In genomic region chr7:66478106-66478505, GRCm38 (mm10) we compare ENCODE assay signal across 13 mouse cellular contexts.
"Had no signal": no experiment of that assay in that cellular context is flagged by ENCODE, and none has a peak within 500 bp of the region (broad histone marks: within the 10 kb centered on the region; RNA-seq: fewer than 3 reads in every experiment).

No protein-coding gene starts in this region.

- H3K36me3 ChIP-seq: limb, embryonic 12.5 days; liver, embryonic 13.5 days; lung, embryonic 15.5 days; midbrain, embryonic 10.5 days; midbrain, embryonic 15.5 days; stomach, embryonic 15.5 days had no signal

- H3K27ac ChIP-seq: kidney, postnatal 0 days; limb, embryonic 12.5 days; liver, embryonic 13.5 days; lung, embryonic 15.5 days; midbrain, embryonic 10.5 days; midbrain, embryonic 15.5 days; stomach, embryonic 15.5 days had no signal

- H3K4me3 ChIP-seq: limb, embryonic 12.5 days; liver, embryonic 13.5 days; lung, embryonic 15.5 days; midbrain, embryonic 10.5 days; midbrain, embryonic 15.5 days; stomach, embryonic 15.5 days had no signal

- H3K9ac ChIP-seq: limb, embryonic 12.5 days; liver, embryonic 13.5 days; liver, postnatal 0 days; lung, embryonic 15.5 days; midbrain, embryonic 15.5 days; stomach, embryonic 15.5 days had no signal

- H3K9me3 ChIP-seq: limb, embryonic 12.5 days; liver, embryonic 13.5 days; lung, embryonic 15.5 days; midbrain, embryonic 10.5 days; midbrain, embryonic 15.5 days; stomach, embryonic 15.5 days had no signal

- DNase-seq: kidney, adult 11 months; layer of hippocampus, adult 9-11 months; liver, postnatal 0 days; right cerebral cortex, postnatal 14 days; thymus, adult 2 months; thymus, postnatal 25 days had no signal

- H3K4me1 ChIP-seq: liver, embryonic 13.5 days; midbrain, embryonic 15.5 days; stomach, embryonic 15.5 days had no signal

- ATAC-seq: midbrain, embryonic 15.5 days had no signal

- H3K4me2 ChIP-seq: limb, embryonic 12.5 days; liver, embryonic 13.5 days; lung, embryonic 15.5 days; midbrain, embryonic 15.5 days; stomach, embryonic 15.5 days had no signal

- H3K27me3 ChIP-seq: limb, embryonic 12.5 days; liver, embryonic 13.5 days; lung, embryonic 15.5 days; midbrain, embryonic 15.5 days; stomach, embryonic 15.5 days had no signal
